Mouse (Mus musculus) embryonic facial prominence, embryonic 13.5 days (tissue): ENCODE measurements around the gene Ccdc42. TPM values are rescaled to one million over a fixed set of nuclear protein-coding genes. Genes with fewer than 3 reads are reported as not detected.
A peak's percentile ranks its signal among the peaks of the same experiment; 100 is the strongest.

Source experiments
- ATAC-seq: fragments of 200-750 bp; cut with Nextera tagmentation; 2 replicates; pipeline ENCODE4 v1.8.0; 2017; ENCODE audit warnings: low read depth; ENCODE audit not compliant: insufficient number of reproducible peaks, insufficient read depth, low FRiP score, low TSS enrichment
- H3K27ac ChIP-seq: fragments of 300-500 bp; sonication (generic); 2 replicates; pipeline ENCODE4 v1.5.1; 2015; ENCODE audit warnings: moderate library complexity, mild to moderate bottlenecking, inconsistent platforms
- H3K27me3 ChIP-seq: fragments of 300-500 bp; sonication (generic); 2 replicates; pipeline ENCODE4 v1.6.1; 2015; ENCODE audit warnings: mild to moderate bottlenecking, inconsistent platforms
- H3K36me3 ChIP-seq: fragments of 300-500 bp; sonication (generic); 2 replicates; pipeline ENCODE4 v1.6.1; 2015; ENCODE audit warnings: mild to moderate bottlenecking, inconsistent platforms
- H3K4me1 ChIP-seq: fragments of 300-500 bp; sonication (generic); 2 replicates; pipeline ENCODE4 v1.6.1; 2015; ENCODE audit warnings: inconsistent platforms
- H3K4me2 ChIP-seq: fragments of 300-500 bp; sonication (generic); 2 replicates; pipeline ENCODE4 v1.6.1; 2015; ENCODE audit warnings: moderate library complexity, mild to moderate bottlenecking, inconsistent platforms
- H3K4me3 ChIP-seq: fragments of 300-500 bp; sonication (generic); 2 replicates; pipeline ENCODE4 v1.5.1; 2015; ENCODE audit warnings: mild to moderate bottlenecking, inconsistent platforms
- H3K9ac ChIP-seq: fragments of 300-500 bp; sonication (generic); 2 replicates; pipeline ENCODE4 v1.6.1; 2015; ENCODE audit warnings: mild to moderate bottlenecking, inconsistent platforms
- H3K9me3 ChIP-seq: fragments of 300-500 bp; sonication (generic); 2 replicates; pipeline ENCODE4 v1.6.1; 2016; ENCODE audit warnings: inconsistent platforms
- WGBS: fragments of 180-500 bp; shearing (Covaris S2); methylation state at CpG from one replicate; pipeline ENCODE4 v1.1.7; 2015; ENCODE audit warnings: mixed read lengths; 5-methylcytosine and 5-hydroxymethylcytosine counted together
- polyA plus RNA-seq: library from polyadenylated mRNA; unstranded; fragments of >200 nt; fragmentation: Nextera tagmentation; extraction: Ambion mirVana; gene quantifications from 2 replicates; pipeline ENCODE4 v1.2.1, GENCODE M21; 2015

The Ccdc42 gene
- polyA plus RNA-seq, 1 experiment from 2014 or later = not detected

GRCm38 (mm10) chr11:68589055-68589809 is 2.4 kb downstream of the Ccdc42 start:
- H3K36me3 ChIP-seq = no peaks in the 10 kb centered on the region
- no peak for ATAC-seq
- no peak overlapping the region for H3K9ac ChIP-seq
- peaks cover 12% of the 10 kb centered on the region for H3K4me1 ChIP-seq
- H3K27ac ChIP-seq = no peak overlapping the region
- H3K4me2 ChIP-seq = no peak overlapping the region
- H3K27me3 ChIP-seq = no peaks in the 10 kb centered on the region
- H3K4me3 ChIP-seq = no peak overlapping the region
- H3K9me3 ChIP-seq = no peaks in the 10 kb centered on the region
- 68% methylated on average over 8 of the region's 8 CpGs for WGBS

DNA sequence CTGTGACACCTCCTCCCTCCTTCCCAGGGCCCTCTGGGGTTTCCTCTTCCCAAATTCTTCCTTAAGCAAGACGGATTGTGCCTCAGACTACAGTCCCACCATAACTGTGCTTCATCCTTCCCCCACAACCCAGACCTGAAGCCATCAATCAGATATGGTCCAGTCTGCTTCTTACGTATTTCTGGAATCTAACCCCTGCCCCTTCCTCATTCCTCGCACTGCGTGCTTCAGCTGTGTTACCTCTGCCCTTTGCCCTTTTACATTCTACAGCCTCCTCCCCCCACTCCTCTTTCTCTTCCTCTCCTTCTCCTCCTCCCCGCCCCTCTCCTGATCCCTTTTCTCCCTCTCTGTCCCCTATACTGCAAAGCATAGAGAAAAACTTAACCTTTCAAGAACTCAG is 4.9 kb downstream of the Ccdc42 start:
- no peak overlapping the region for H3K4me3 ChIP-seq
- H3K36me3 ChIP-seq = no peaks in the 10 kb centered on the region
- no peak overlapping the region for H3K4me2 ChIP-seq
- no peaks in the 10 kb centered on the region for H3K27me3 ChIP-seq
- WGBS = 16% methylated on average over 5 of the region's 5 CpGs
- no peak overlapping the region for H3K9ac ChIP-seq
- no peak overlapping the region for H3K27ac ChIP-seq
- no peaks in the 10 kb centered on the region for H3K9me3 ChIP-seq
- H3K4me1 ChIP-seq = peaks cover 13% of the 10 kb centered on the region
- no peak for ATAC-seq

DNA sequence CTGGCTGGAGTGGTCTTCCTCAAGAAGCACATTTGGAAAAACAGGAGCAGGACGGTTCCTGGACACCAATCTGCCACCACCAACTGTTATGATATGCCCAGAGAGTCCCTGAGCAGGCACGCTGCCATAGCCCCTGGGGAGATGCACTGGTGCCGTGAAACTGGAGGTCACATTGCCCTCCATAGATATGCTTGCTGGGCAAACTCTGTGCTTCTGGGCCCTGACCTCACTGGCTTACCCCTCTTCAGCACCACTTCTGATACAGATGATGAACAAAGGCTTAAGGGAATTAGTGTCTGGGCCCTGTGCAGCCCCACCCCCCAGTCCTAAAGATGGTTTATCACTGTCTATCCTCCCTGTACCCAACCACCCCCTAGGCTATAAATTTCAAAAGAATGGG is 6.4 kb downstream of the Ccdc42 start:
- WGBS = 64% methylated on average over 3 of the region's 3 CpGs
- ATAC-seq = no peak
- H3K4me2 ChIP-seq = no peak overlapping the region
- no peaks in the 10 kb centered on the region for H3K36me3 ChIP-seq
- H3K4me1 ChIP-seq = peaks cover 13% of the 10 kb centered on the region
- H3K4me3 ChIP-seq = no peak overlapping the region
- no peak overlapping the region for H3K9ac ChIP-seq
- no peaks in the 10 kb centered on the region for H3K9me3 ChIP-seq
- H3K27ac ChIP-seq = no peak overlapping the region
- H3K27me3 ChIP-seq = no peaks in the 10 kb centered on the region

DNA sequence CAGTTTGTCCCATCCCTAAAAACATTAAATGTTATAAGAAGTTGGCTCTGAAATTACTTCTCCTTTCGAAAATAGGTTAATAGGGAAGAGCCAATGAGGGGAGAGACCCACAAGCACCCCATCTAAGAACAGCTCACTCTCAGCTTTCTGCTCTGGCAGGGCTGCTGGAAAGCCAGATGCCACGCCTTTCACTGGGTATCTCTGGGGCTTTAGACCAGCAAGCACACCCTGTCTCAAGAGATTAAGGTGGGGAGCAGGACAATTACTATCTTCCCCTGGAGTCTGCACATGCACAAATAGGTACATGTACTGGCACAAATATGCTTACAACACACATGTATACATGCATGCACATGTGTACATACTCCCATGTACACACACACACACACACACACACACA is 11.1 kb downstream of the Ccdc42 start:
- no peak overlapping the region for H3K4me3 ChIP-seq
- H3K27me3 ChIP-seq = no peaks in the 10 kb centered on the region
- no peak overlapping the region for H3K27ac ChIP-seq
- H3K9ac ChIP-seq = no peak overlapping the region
- H3K4me2 ChIP-seq = no peak overlapping the region
- WGBS = 84% methylated on average over 2 of the region's 2 CpGs
- H3K36me3 ChIP-seq = no peaks in the 10 kb centered on the region
- peaks cover 38% of the 10 kb centered on the region for H3K4me1 ChIP-seq
- H3K9me3 ChIP-seq = no peaks in the 10 kb centered on the region
- no peak for ATAC-seq

DNA sequence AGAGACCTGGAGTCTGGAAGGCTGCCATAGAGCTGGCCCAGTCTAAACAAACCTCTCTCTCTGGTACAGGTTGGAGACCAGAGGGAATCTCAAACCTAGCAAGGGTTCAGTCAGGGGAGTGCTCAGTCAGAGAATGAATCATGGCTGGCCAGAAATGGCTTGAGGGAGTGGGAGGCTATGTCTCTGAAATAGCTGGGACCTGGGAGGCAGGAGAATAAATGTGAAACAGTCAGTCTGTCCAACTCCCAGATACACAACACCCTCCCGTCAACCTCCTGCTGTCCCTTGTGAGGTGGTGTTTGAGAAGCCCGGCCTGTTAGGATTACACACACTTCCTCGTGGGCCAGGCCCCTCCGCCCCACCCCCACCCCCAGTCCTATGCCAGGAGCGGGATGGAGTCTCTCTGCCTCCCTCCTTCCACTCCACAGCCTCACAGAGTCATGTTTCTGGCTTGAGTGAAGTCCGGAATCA is 13.8 kb downstream of the Ccdc42 start:
- ATAC-seq = peak; percentile 28; the same call in 1 of the 2 replicates
- WGBS = 18% methylated on average over 6 of the region's 6 CpGs

GRCm38 (mm10) chr11:68601486-68601991 is 14.7 kb downstream of the Ccdc42 start:
- H3K27me3 ChIP-seq = no peaks in the 10 kb centered on the region
- no peaks in the 10 kb centered on the region for H3K9me3 ChIP-seq
- H3K36me3 ChIP-seq = no peaks in the 10 kb centered on the region
- H3K4me2 ChIP-seq = peak overlapping the region; percentile 26; the same call in 1 of the 2 replicates
- H3K4me3 ChIP-seq = no peak overlapping the region
- H3K4me1 ChIP-seq = peaks cover 33% of the 10 kb centered on the region
- ATAC-seq = no peak
- no peak overlapping the region for H3K9ac ChIP-seq
- WGBS = 2% methylated on average over 9 of the region's 9 CpGs
- H3K27ac ChIP-seq = peak overlapping the region; percentile 79

More for the DNA sequence above, 13.8 kb downstream of the Ccdc42 start:
- Histone ChIP-seq H3K4me3 (no peak overlapping the region), H3K4me2 (no peak overlapping the region), H3K9me3 (no peaks in the 10 kb centered on the region), H3K27me3 (no peaks in the 10 kb centered on the region), H3K4me1 (peaks cover 33% of the 10 kb centered on the region), H3K36me3 (no peaks in the 10 kb centered on the region), H3K27ac (peak overlapping the region; percentile 79), H3K9ac (no peak overlapping the region)

- Histone ChIP-seq H3K4me2 (no peak overlapping the region), H3K4me1 (peaks cover 33% of the 10 kb centered on the region), H3K27me3 (no peaks in the 10 kb centered on the region), H3K4me3 (no peak overlapping the region), H3K9ac (no peak overlapping the region), H3K27ac (peak overlapping the region; percentile 79), H3K9me3 (no peaks in the 10 kb centered on the region), H3K36me3 (no peaks in the 10 kb centered on the region)
- WGBS = 7% methylated on average over 8 of the region's 8 CpGs
- 0 out of 2 replicates have a peak, but pooled peaks have one; percentile 53 for ATAC-seq
These were observed 15.5 kb downstream of the Ccdc42 start for GRCm38 (mm10) chr11:68602200-68602931.

GRCm38 (mm10) chr11:68607046-68607445 is 20.2 kb downstream of the Ccdc42 start:
- Histone ChIP-seq H3K9ac (no peak overlapping the region), H3K4me3 (no peak overlapping the region), H3K27ac (no peak overlapping the region), H3K4me2 (no peak overlapping the region), H3K36me3 (no peaks in the 10 kb centered on the region), H3K4me1 (peaks cover 12% of the 10 kb centered on the region), H3K27me3 (no peaks in the 10 kb centered on the region), H3K9me3 (no peaks in the 10 kb centered on the region)
- no peak for ATAC-seq
- 63% methylated on average over 2 of the region's 2 CpGs for WGBS

DNA sequence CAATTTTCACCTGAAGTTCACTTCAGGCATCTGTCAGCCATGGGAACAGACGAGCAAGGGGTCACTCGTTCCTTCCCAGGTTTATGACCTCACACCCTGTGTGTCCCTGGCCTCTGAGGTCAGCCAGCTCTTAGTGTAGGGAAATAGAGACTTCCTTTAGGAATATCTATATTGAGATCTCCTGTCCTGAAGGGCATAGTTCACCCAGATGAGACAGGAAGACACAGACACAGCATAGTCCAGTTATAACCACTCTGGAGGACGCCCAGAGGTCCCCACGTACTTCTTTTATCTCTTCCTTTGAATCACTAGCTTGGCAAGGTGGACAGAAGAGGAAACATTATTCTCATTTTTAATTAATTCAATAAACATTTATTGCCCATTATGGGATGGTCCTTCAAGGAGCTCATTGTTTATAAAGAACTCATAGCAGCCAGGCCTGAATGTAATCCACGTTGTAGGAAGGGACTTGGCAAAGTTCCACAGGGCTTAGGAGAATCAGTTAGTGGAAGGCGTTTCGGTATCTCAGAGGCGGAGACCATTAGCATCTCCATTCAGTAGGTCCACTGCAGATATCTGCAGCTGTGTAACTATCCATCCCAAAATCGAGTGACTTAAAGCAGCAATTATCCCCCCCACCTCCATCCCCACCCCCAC is 23.2 kb downstream of the Ccdc42 start:
- no peak overlapping the region for H3K4me2 ChIP-seq
- no peak for ATAC-seq
- H3K4me1 ChIP-seq = peaks cover 10% of the 10 kb centered on the region; the same call in 1 of the 2 replicates
- no peaks in the 10 kb centered on the region for H3K27me3 ChIP-seq
- no peak overlapping the region for H3K27ac ChIP-seq
- no peak overlapping the region for H3K4me3 ChIP-seq
- H3K36me3 ChIP-seq = no peaks in the 10 kb centered on the region
- WGBS = 54% methylated on average over 9 of the region's 9 CpGs
- H3K9me3 ChIP-seq = no peaks in the 10 kb centered on the region
- no peak overlapping the region for H3K9ac ChIP-seq

DNA sequence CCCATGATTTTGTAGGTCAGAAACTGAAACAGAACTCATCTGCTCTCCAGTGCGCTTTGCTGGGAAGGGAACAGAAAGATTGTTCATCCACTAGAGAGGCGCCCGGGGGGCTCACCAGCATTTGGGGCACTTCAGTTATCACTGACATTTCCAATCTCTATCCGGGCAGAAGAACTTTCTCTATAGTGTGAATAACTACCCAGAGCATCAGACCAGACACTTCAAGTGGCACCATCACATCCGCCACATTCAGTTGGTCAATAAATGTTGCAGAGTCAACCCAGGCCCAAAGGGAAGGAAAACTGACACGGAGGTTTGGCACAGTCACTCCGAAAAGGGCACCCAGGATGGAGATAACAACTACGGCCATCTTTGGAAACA is 23.7 kb downstream of the Ccdc42 start:
- Histone ChIP-seq H3K36me3 (no peaks in the 10 kb centered on the region), H3K9ac (no peak overlapping the region), H3K4me1 (peaks cover 10% of the 10 kb centered on the region; the same call in 1 of the 2 replicates), H3K27ac (no peak overlapping the region), H3K4me2 (no peak overlapping the region), H3K4me3 (no peak overlapping the region), H3K27me3 (no peaks in the 10 kb centered on the region), H3K9me3 (no peaks in the 10 kb centered on the region)
- ATAC-seq = no peak
- 85% methylated on average over 8 of the region's 8 CpGs for WGBS

GRCm38 (mm10) chr11:68613071-68613711 is 26.4 kb downstream of the Ccdc42 start:
- no peak overlapping the region for H3K4me3 ChIP-seq
- WGBS = 29% methylated on average over 5 of the region's 5 CpGs
- H3K27me3 ChIP-seq = no peaks in the 10 kb centered on the region
- no peaks in the 10 kb centered on the region for H3K9me3 ChIP-seq
- H3K4me1 ChIP-seq = peaks cover 10% of the 10 kb centered on the region; the same call in 1 of the 2 replicates
- no peaks in the 10 kb centered on the region for H3K36me3 ChIP-seq
- no peak for ATAC-seq
- H3K9ac ChIP-seq = no peak overlapping the region
- no peak overlapping the region for H3K27ac ChIP-seq
- no peak overlapping the region for H3K4me2 ChIP-seq
